Mouse (Mus musculus): Measurements from ENCODE around the gene Acsbg1. TPM values are rescaled to one million over a fixed set of nuclear protein-coding genes. Genes with fewer than 3 reads are reported as not detected.
A peak's percentile ranks its signal among the peaks of the same experiment; 100 is the strongest.
"Not testable (repeated sequence)": the region's sequence is repeated elsewhere in the genome, so short reads cannot be mapped to it uniquely, and the experiment has no call there.

Acsbg1 gene
- total and polyA plus RNA-seq, 2 experiments from 2014 or later, result 0.07 to 0.69 TPM

DNA sequence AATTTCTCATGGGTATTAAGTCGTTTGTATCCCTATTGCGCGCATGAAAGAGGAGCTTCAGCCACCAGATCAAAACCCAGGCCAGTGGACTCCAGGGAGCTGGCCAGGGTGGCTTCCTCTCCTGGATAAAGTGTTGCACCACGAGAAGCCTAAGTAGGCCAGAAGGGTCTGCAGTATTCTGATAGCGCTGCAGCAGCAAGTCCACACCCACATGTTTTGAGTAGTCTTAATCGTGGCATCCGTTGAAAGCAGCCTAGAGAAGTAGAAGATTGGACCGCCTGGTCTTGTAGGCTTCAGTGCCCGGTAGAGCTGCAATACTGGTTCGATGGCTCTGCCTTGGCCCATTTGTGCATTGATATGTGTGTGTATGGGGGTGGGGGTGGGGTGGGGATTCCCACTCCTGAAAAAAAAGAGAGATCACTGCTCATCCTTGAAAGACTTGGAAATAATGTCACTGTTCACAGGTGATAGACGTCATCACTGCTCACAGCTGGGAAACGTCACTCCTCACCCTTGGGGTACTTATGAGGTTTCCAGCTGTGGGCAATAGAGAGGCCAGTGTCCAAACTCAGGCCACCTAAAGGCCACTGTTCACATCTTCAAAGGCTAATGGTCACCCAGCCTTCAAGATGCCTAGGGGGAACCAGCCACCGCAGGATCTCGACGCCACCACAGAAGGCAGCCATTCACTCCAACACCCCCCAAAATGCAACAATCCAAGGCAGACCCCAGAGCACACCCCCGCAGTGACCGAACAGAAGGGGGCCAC lies 36.8 kb upstream of the Acsbg1 start, which contains the start of gene Dnaja4:
Dnaja4 (plus strand) TSS at position 556 of the 769 bp plus-strand sequence.
- Histone ChIP-seq H3K27me3 (ENCODE audit: control insufficient read depth, insufficient read depth, low read length) (no peaks in the 10 kb centered on the region), H3K9ac (replicated peaks; ENCODE audit: low read depth, low read length) (peak within 1 kb of the TSS; percentile 83), H3K9me3 (replicated peaks; ENCODE audit: control insufficient read depth, low read length) (no peaks in the 10 kb centered on the region), H3K4me1 (ENCODE audit: control insufficient read depth, insufficient read depth) (peaks cover 27% of the 10 kb centered on the region), H3K4me3 (ENCODE audit: low read depth, low read length) (peak within 1 kb of the TSS; percentile 93), H3K4me2 (ENCODE audit: low read depth, low read length) (peak within 1 kb of the TSS; percentile 80), H3K27ac (ENCODE audit: low read depth) (peak within 1 kb of the TSS; percentile 89), H3K36me3 (replicated peaks; ENCODE audit: control insufficient read depth, insufficient read depth, low read length) (no peaks in the 10 kb centered on the region)
- WGBS, result 56% methylated on average over 17 of the region's 17 CpGs
- no peak for TF ChIP-seq EP300 (IDR thresholded peaks at IDR 0.05; ENCODE audit: low read depth)
- no peak for TF ChIP-seq CTCF (IDR thresholded peaks at IDR 0.05; ENCODE audit: low read depth)
- DNase-seq (ENCODE audit: low spot score) (no peak), ATAC-seq (ENCODE audit: insufficient read depth, low read depth) (no peak)

DNA sequence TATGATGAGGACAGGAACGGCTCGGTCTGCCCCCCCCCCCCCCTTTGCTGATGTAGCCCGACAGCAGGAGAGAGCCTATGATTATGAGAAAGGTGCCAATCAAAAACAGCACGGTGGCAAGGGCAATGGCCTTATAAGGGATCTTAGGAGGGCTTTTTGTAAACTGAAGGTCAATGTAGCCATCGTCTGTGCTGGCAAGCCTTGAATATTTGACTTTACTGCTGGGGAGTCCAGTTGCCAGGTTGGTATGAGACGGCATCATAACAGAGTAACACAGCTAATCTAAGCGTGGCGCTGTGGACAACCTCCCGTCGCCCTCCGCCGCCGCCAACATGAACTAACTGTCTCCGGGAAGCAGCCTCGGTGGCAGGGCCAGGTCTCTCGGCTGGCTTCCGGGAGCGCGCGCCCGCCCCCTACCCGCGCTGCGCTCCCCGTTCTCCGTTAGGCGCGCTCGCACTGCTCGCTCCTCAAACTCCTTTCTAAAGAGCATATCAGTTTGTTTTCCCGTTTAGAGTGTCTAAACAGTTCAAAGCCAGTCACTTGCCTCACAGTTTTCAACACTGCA lies 29.7 kb upstream of the Acsbg1 start:
- WGBS, result 1% methylated on average over 30 of the region's 31 CpGs
- peak; percentile 81 for ATAC-seq (ENCODE audit: insufficient read depth, low read depth)
- H3K4me1 ChIP-seq (ENCODE audit: control insufficient read depth, insufficient read depth); H3K27me3 ChIP-seq (ENCODE audit: control insufficient read depth, insufficient read depth, low read length); H3K9me3 ChIP-seq (replicated peaks; ENCODE audit: control insufficient read depth, low read length); DNase-seq (ENCODE audit: low spot score); H3K36me3 ChIP-seq (replicated peaks; ENCODE audit: control insufficient read depth, insufficient read depth, low read length); H3K27ac ChIP-seq (ENCODE audit: low read depth): not testable (repeated sequence)
- Histone ChIP-seq H3K4me2 (ENCODE audit: low read depth, low read length) (peak overlapping the region; percentile 59), H3K9ac (replicated peaks; ENCODE audit: low read depth, low read length) (peak overlapping the region; percentile 22; the same call in 1 of the 2 replicates), H3K4me3 (ENCODE audit: low read depth, low read length) (peak overlapping the region; percentile 36)

DNA sequence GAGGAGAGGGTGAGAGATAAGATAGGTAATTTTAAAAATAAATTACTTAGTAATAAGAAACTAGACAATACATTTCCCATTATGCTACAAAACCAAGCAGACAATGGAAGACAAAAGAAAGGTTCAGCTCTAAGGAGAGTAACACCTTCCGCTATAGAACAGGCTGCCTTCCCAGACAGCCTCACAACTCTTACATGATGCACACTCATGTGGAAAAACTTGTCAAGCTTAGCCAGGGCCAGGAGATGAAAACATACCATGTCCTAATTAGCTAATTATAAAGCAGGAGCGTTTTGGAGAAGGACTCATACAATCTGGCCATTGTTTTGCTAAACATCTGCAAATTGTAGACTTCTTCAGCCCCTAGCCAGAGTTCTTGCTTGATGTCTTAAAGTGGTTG lies 29.0 kb upstream of the Acsbg1 start:
- not testable (repeated sequence) for ATAC-seq (ENCODE audit: insufficient read depth, low read depth); H3K27ac ChIP-seq (ENCODE audit: low read depth); H3K27me3 ChIP-seq (ENCODE audit: control insufficient read depth, insufficient read depth, low read length); H3K9ac ChIP-seq (replicated peaks; ENCODE audit: low read depth, low read length); H3K36me3 ChIP-seq (replicated peaks; ENCODE audit: control insufficient read depth, insufficient read depth, low read length); H3K9me3 ChIP-seq (replicated peaks; ENCODE audit: control insufficient read depth, low read length); H3K4me2 ChIP-seq (ENCODE audit: low read depth, low read length); H3K4me3 ChIP-seq (ENCODE audit: low read depth, low read length); DNase-seq (ENCODE audit: low spot score); H3K4me1 ChIP-seq (ENCODE audit: control insufficient read depth, insufficient read depth)
- WGBS, result 94% methylated on average over 2 of the region's 2 CpGs

DNA sequence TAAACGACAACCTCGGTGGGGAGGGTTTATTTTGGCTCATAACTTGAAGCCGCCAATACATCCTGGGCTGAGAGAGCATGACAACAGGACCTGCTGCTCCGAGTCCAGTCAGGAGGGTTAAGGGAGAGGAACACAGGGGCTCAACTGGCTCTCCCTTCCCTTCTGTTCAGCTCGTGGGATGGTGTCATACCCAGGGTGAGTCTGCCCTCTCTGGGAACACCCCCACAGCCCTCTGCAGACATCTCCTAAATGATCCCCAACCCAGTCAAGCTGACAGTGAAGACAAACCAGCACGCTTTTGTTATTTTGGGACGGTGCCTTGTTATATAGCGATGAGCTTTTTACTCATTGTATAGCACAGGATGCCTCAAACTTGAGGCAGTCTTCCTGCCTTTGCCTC lies 27.8 kb upstream of the Acsbg1 start:
- WGBS, result 59% methylated on average over 8 of the region's 8 CpGs
- Histone ChIP-seq H3K4me2 (ENCODE audit: low read depth, low read length) (no peak overlapping the region), H3K4me1 (ENCODE audit: control insufficient read depth, insufficient read depth) (no peaks in the 10 kb centered on the region), H3K4me3 (ENCODE audit: low read depth, low read length) (no peak overlapping the region), H3K27ac (ENCODE audit: low read depth) (no peak overlapping the region), H3K27me3 (ENCODE audit: control insufficient read depth, insufficient read depth, low read length) (no peaks in the 10 kb centered on the region), H3K9me3 (replicated peaks; ENCODE audit: control insufficient read depth, low read length) (no peaks in the 10 kb centered on the region), H3K36me3 (replicated peaks; ENCODE audit: control insufficient read depth, insufficient read depth, low read length) (no peaks in the 10 kb centered on the region), H3K9ac (replicated peaks; ENCODE audit: low read depth, low read length) (no peak overlapping the region)
- TF ChIP-seq EP300 (IDR thresholded peaks at IDR 0.05; ENCODE audit: low read depth) (no peak), CTCF (IDR thresholded peaks at IDR 0.05; ENCODE audit: low read depth) (no peak)
- no peak for DNase-seq (ENCODE audit: low spot score)
- no peak for ATAC-seq (ENCODE audit: insufficient read depth, low read depth)

DNA sequence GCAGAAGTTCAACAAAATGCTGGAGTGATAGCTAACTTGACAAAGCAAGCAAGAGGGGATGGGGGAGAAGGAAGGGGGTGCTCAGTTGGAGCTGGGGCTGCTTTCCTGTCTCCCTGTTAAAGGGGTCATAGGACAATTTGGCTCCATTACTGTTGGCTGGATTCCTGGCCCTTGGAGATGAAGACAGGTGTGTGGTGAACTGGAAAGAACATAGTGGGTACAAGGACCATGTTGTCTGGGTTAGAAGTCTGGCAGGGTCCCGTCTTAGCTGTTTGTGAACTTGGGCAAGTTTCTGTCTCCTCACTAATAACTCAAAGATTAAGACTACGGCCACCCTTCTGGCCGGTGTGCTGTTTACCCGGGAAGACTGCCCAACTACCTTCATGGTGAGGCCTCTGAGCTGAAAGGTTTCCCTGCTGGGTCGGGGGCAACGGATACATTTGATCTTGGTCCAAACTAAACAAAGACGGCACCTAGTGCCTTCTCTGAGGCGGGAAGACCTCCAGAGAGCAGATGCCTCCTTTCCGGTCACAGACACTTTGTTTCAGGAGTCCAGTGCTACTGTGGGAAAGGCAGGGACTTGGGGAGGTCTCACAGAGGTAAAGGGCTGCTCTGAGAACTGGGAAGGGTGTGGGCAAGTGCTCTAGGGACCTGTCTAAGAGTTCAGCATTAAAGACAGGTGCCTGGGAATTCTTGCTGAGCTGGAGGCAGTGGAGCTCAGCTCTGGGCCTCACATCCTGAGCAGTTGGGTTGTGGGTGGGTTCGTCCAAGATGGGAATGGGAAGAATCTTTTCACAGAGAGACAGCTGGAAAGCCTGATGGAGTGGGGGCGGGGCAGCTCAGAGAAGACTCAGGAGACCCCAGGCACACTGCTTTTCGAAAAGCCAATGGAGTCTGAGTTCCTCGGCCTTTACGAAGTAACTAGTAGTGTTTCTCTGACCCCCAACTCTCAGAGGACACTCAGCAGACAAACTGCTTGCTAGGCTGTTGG lies 25.9 kb upstream of the Acsbg1 start:
- TF ChIP-seq EP300 (IDR thresholded peaks at IDR 0.05; ENCODE audit: low read depth), result no peak
- TF ChIP-seq CTCF (IDR thresholded peaks at IDR 0.05; ENCODE audit: low read depth), result no peak
- Histone ChIP-seq H3K36me3 (replicated peaks; ENCODE audit: control insufficient read depth, insufficient read depth, low read length) (no peaks in the 10 kb centered on the region), H3K27ac (ENCODE audit: low read depth) (no peak overlapping the region), H3K9me3 (replicated peaks; ENCODE audit: control insufficient read depth, low read length) (no peaks in the 10 kb centered on the region), H3K27me3 (ENCODE audit: control insufficient read depth, insufficient read depth, low read length) (no peaks in the 10 kb centered on the region), H3K4me1 (ENCODE audit: control insufficient read depth, insufficient read depth) (no peaks in the 10 kb centered on the region), H3K4me2 (ENCODE audit: low read depth, low read length) (no peak overlapping the region), H3K9ac (replicated peaks; ENCODE audit: low read depth, low read length) (no peak overlapping the region), H3K4me3 (ENCODE audit: low read depth, low read length) (no peak overlapping the region)
- 62% methylated on average over 14 of the region's 14 CpGs for WGBS
- ATAC-seq (ENCODE audit: insufficient read depth, low read depth) (no peak), DNase-seq (ENCODE audit: low spot score) (no peak)

Data from heart, postnatal 0 days (tissue).